ENCODE assay signal across 9 mouse cellular contexts in the genomic region with DNA sequence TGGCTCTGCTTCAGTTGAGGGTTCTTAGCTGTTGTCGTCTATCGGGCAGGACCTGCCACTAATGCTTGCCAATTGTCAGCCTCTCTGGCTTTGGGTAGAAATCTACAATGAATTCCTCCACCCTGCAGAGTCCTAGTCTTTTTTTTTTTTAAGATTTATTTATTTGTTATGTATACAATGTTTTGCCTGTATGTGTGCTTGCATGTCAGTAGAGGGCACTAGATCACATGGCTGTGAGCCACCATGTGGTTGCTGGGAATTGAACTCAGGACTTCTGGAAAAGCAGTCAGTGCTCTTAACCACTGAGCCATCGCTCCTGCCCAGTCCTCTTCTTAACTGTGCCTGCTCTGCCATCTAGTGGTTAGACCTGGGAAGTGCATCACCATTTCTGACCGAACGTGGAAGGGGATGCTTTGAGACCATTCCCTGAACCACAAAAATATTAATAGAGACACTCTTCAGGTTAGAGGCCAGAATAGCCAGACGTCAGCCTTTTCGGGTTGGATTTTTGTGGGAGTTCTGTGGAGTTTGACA. TPM values are rescaled to one million over a fixed set of nuclear protein-coding genes. Genes with fewer than 3 reads are reported as not detected.
A peak's percentile ranks its signal among the peaks of the same experiment; 100 is the strongest.
DNase-seq lines count a peak whose midpoint lies in the region; ATAC-seq and TF ChIP-seq lines count a peak whose summit lies in the region.
"Had no signal": no experiment of that assay in that cellular context is flagged by ENCODE, and none has a peak within 500 bp of the region (broad histone marks: within the 10 kb centered on the region; RNA-seq: fewer than 3 reads in every experiment).

No protein-coding gene starts in this region.

- H3K27ac ChIP-seq in forebrain, postnatal 0 days (ENCODE audit: low read depth, low read length): no peak overlapping the region
- no peak overlapping the region for H3K27ac ChIP-seq in intestine, embryonic 15.5 days
- no peak overlapping the region for H3K27ac ChIP-seq in liver, embryonic 13.5 days
- H3K27ac ChIP-seq: stomach, embryonic 15.5 days had no signal

- no peak overlapping the region for H3K4me3 ChIP-seq in forebrain, postnatal 0 days (ENCODE audit: low read depth, low read length)
- no peak overlapping the region for H3K4me3 ChIP-seq in intestine, embryonic 15.5 days (replicated peaks)
- no peak overlapping the region for H3K4me3 ChIP-seq in liver, embryonic 13.5 days (replicated peaks)
- H3K4me3 ChIP-seq: stomach, embryonic 15.5 days had no signal

- H3K27me3 ChIP-seq in forebrain, postnatal 0 days (ENCODE audit: insufficient read depth, low read length): no peaks in the 10 kb centered on the region
- no peaks in the 10 kb centered on the region for H3K27me3 ChIP-seq in intestine, embryonic 15.5 days (replicated peaks)
- 0 out of 2 replicates have a peak, but pooled peaks cover 3% of the 10 kb centered on the region for H3K27me3 ChIP-seq in liver, embryonic 13.5 days
- H3K27me3 ChIP-seq: stomach, embryonic 15.5 days had no signal

- H3K4me1 ChIP-seq in forebrain, postnatal 0 days (ENCODE audit: insufficient read depth): peaks cover 3% of the 10 kb centered on the region; the same call in 1 of the 2 replicates
- peaks cover 9% of the 10 kb centered on the region for H3K4me1 ChIP-seq in intestine, embryonic 15.5 days (replicated peaks)
- peaks cover 13% of the 10 kb centered on the region for H3K4me1 ChIP-seq in liver, embryonic 13.5 days (replicated peaks)

- no peaks in the 10 kb centered on the region for H3K36me3 ChIP-seq in forebrain, postnatal 0 days (ENCODE audit: insufficient read depth)
- no peaks in the 10 kb centered on the region for H3K36me3 ChIP-seq in intestine, embryonic 15.5 days
- no peaks in the 10 kb centered on the region for H3K36me3 ChIP-seq in liver, embryonic 13.5 days
- H3K36me3 ChIP-seq: stomach, embryonic 15.5 days had no signal

- peak; percentile 94 for TF ChIP-seq CTCF in forebrain, postnatal 0 days (IDR thresholded peaks at IDR 0.05; ENCODE audit: low read depth)

- 23% methylated on average over 7 of the region's 7 CpGs for WGBS in forebrain, postnatal 0 days
- 21% methylated on average over 7 of the region's 7 CpGs for WGBS in intestine, embryonic 15.5 days
- 15% methylated on average over 7 of the region's 7 CpGs for WGBS in liver, embryonic 13.5 days (ENCODE audit: insufficient replicate concordance)

- peak; percentile 51 for ATAC-seq in forebrain, postnatal 0 days
- ATAC-seq in intestine, embryonic 15.5 days: 0 out of 2 replicates have a peak, but pooled peaks have one; percentile 9
- ATAC-seq in liver, embryonic 13.5 days (ENCODE audit: low read depth): no peak

- no peaks in the 10 kb centered on the region for H3K9me3 ChIP-seq in forebrain, postnatal 0 days (ENCODE audit: low read length)
- H3K9me3 ChIP-seq in intestine, embryonic 15.5 days: no peaks in the 10 kb centered on the region
- H3K9me3 ChIP-seq in liver, embryonic 13.5 days (replicated peaks): no peaks in the 10 kb centered on the region
- H3K9me3 ChIP-seq: stomach, embryonic 15.5 days had no signal

- no peak overlapping the region for H3K9ac ChIP-seq in forebrain, postnatal 0 days
- no peak overlapping the region for H3K9ac ChIP-seq in intestine, embryonic 15.5 days
- no peak overlapping the region for H3K9ac ChIP-seq in liver, embryonic 13.5 days
- H3K9ac ChIP-seq: stomach, embryonic 15.5 days had no signal

- no peak overlapping the region for H3K4me2 ChIP-seq in forebrain, postnatal 0 days (ENCODE audit: low read depth)
- no peak overlapping the region for H3K4me2 ChIP-seq in intestine, embryonic 15.5 days (replicated peaks)
- H3K4me2 ChIP-seq in liver, embryonic 13.5 days: no peak overlapping the region
- H3K4me2 ChIP-seq: stomach, embryonic 15.5 days had no signal

- peak; percentile 92 for DNase-seq in 3T3-L1 (ENCODE audit: low read depth, low spot score)
- peak; percentile 47 to 70 for DNase-seq in CD8-positive naive resting alpha-beta T cell, adult 2 months (ENCODE audit: low read depth in 2 of 2, low spot score in 2 of 2)
- peak; percentile 48 for DNase-seq in c-Kit-negative CD71-positive TER-119-positive erythroid progenitor cells, embryonic 14.5 days (ENCODE audit: low read depth, low spot score)
- DNase-seq in forebrain, postnatal 0 days: peak; percentile 84
- DNase-seq in liver, embryonic 13.5 days: peak; percentile 45
- peak; percentile 89 for DNase-seq in retina, embryonic 14.5 days (ENCODE audit: low spot score)
- peak; percentile 35 for DNase-seq in urinary bladder, postnatal 10 days (ENCODE audit: low spot score)

RNA-seq across cellular contexts. Expression of a gene that starts 4.3 kb away (rescaled TPM):
- total RNA-seq in forebrain, postnatal 0 days (2014; rRNA removed): 4.2 and 6.3 TPM in 2 replicates
- 4.8 TPM in 2 replicates for polyA plus RNA-seq in forebrain, postnatal 0 days (2015; fragmentation: Nextera tagmentation; extraction: Ambion mirVana)
- 2.8 and 4.3 TPM in 2 replicates for polyA plus RNA-seq in intestine, embryonic 15.5 days (2015; fragmentation: Nextera tagmentation; extraction: Ambion mirVana)
- 0.18 and 0.37 TPM in 2 replicates for polyA plus RNA-seq in liver, embryonic 13.5 days (2015; fragmentation: Nextera tagmentation; extraction: Ambion mirVana)

RNA-seq across cellular contexts. Expression of a gene that starts 18.8 kb away (rescaled TPM):
- 30.4 and 40.0 TPM in 2 replicates for total RNA-seq in forebrain, postnatal 0 days (2014; rRNA removed)
- polyA plus RNA-seq in forebrain, postnatal 0 days (2015; fragmentation: Nextera tagmentation; extraction: Ambion mirVana): 14.5 and 16.9 TPM in 2 replicates
- 22.4 and 25.4 TPM in 2 replicates for polyA plus RNA-seq in intestine, embryonic 15.5 days (2015; fragmentation: Nextera tagmentation; extraction: Ambion mirVana)
- 17.1 and 20.4 TPM in 2 replicates for polyA plus RNA-seq in liver, embryonic 13.5 days (2015; fragmentation: Nextera tagmentation; extraction: Ambion mirVana)

RNA-seq across cellular contexts. Expression of a gene that starts 33.7 kb away (rescaled TPM):
- total RNA-seq in forebrain, postnatal 0 days (2014; rRNA removed): 53.6 and 71.6 TPM in 2 replicates
- polyA plus RNA-seq in forebrain, postnatal 0 days (2015; fragmentation: Nextera tagmentation; extraction: Ambion mirVana): 97.3 and 105 TPM in 2 replicates
- polyA plus RNA-seq in intestine, embryonic 15.5 days (2015; fragmentation: Nextera tagmentation; extraction: Ambion mirVana): 78.8 and 90.9 TPM in 2 replicates
- 43.1 and 47.8 TPM in 2 replicates for polyA plus RNA-seq in liver, embryonic 13.5 days (2015; fragmentation: Nextera tagmentation; extraction: Ambion mirVana)

RNA-seq across cellular contexts. Expression of a gene that starts 48.0 kb away (rescaled TPM):
- 43.3 and 47.1 TPM in 2 replicates for total RNA-seq in forebrain, postnatal 0 days (2014; rRNA removed)
- 76.1 and 84.6 TPM in 2 replicates for polyA plus RNA-seq in forebrain, postnatal 0 days (2015; fragmentation: Nextera tagmentation; extraction: Ambion mirVana)
- 48.3 and 49.6 TPM in 2 replicates for polyA plus RNA-seq in intestine, embryonic 15.5 days (2015; fragmentation: Nextera tagmentation; extraction: Ambion mirVana)
- 34.6 and 37.8 TPM in 2 replicates for polyA plus RNA-seq in liver, embryonic 13.5 days (2015; fragmentation: Nextera tagmentation; extraction: Ambion mirVana)

RNA-seq across cellular contexts. Expression of a gene that starts 48.1 kb away (rescaled TPM):
- total RNA-seq in forebrain, postnatal 0 days (2014; rRNA removed): 37.9 and 38.1 TPM in 2 replicates
- polyA plus RNA-seq in forebrain, postnatal 0 days (2015; fragmentation: Nextera tagmentation; extraction: Ambion mirVana): 23.7 and 31.9 TPM in 2 replicates
- 11.9 and 15.2 TPM in 2 replicates for polyA plus RNA-seq in intestine, embryonic 15.5 days (2015; fragmentation: Nextera tagmentation; extraction: Ambion mirVana)
- 4.7 and 5.0 TPM in 2 replicates for polyA plus RNA-seq in liver, embryonic 13.5 days (2015; fragmentation: Nextera tagmentation; extraction: Ambion mirVana)

Comparison
In these comparisons a context has a peak if more than half of its experiments do, and no peak if none do; other contexts are left out.
1. DNase-seq: peak in every context shown above with its lines; median percentile 92 in 3T3-L1; 89 in retina, embryonic 14.5 days; 84 in forebrain, postnatal 0 days; 58 in CD8-positive naive resting alpha-beta T cell, adult 2 months; 48 in c-Kit-negative CD71-positive TER-119-positive erythroid progenitor cells, embryonic 14.5 days; 45 in liver, embryonic 13.5 days; 35 in urinary bladder, postnatal 10 days.